Mouse (Mus musculus): Measurements from ENCODE around the gene Nek6.

The Nek6 gene

GRCm38 (mm10) chr2:38535521-38536220, 24.2 kb downstream of the Nek6 start:
- Histone ChIP-seq H3K4me1 (replicated peaks; ENCODE audit: low read depth, low read length) (peaks cover 75% of the 10 kb centered on the region), H3K4me3 (replicated peaks; ENCODE audit: low read length) (peak overlapping the region; percentile 18), H3K36me3 (ENCODE audit: insufficient read depth, low read length) (peaks cover 3% of the 10 kb centered on the region; the same call in 1 of the 2 replicates), H3K27me3 (ENCODE audit: insufficient read depth, low read length) (no peaks in the 10 kb centered on the region), H3K9me3 (ENCODE audit: low read length) (no peaks in the 10 kb centered on the region)
- TF ChIP-seq CTCF (conservative IDR thresholded peaks at IDR 0.05; ENCODE audit: low read length) (no peak), NANOG (IDR thresholded peaks at IDR 0.05; ENCODE audit: borderline replicate concordance, low read length) (no peak), POU5F1 (IDR thresholded peaks at IDR 0.05; ENCODE audit: borderline replicate concordance, low read length) (no peak)

GRCm38 (mm10) chr2:38536331-38536731, 24.9 kb downstream of the Nek6 start:
- Histone ChIP-seq H3K4me3 (replicated peaks; ENCODE audit: low read length) (peak overlapping the region; percentile 18; the same call in 1 of the 2 replicates), H3K27me3 (ENCODE audit: insufficient read depth, low read length) (no peaks in the 10 kb centered on the region), H3K9me3 (ENCODE audit: low read length) (no peaks in the 10 kb centered on the region), H3K4me1 (replicated peaks; ENCODE audit: low read depth, low read length) (peaks cover 77% of the 10 kb centered on the region), H3K36me3 (ENCODE audit: insufficient read depth, low read length) (peaks cover 3% of the 10 kb centered on the region; the same call in 1 of the 2 replicates)
- TF ChIP-seq CTCF (conservative IDR thresholded peaks at IDR 0.05; ENCODE audit: low read length) (no peak), NANOG (IDR thresholded peaks at IDR 0.05; ENCODE audit: borderline replicate concordance, low read length) (no peak), POU5F1 (IDR thresholded peaks at IDR 0.05; ENCODE audit: borderline replicate concordance, low read length) (no peak)

GRCm38 (mm10) chr2:38539677-38540076, 28.2 kb downstream of the Nek6 start:
- Histone ChIP-seq H3K27me3 (ENCODE audit: insufficient read depth, low read length) (no peaks in the 10 kb centered on the region), H3K9me3 (ENCODE audit: low read length) (no peaks in the 10 kb centered on the region), H3K4me1 (replicated peaks; ENCODE audit: low read depth, low read length) (peaks cover 92% of the 10 kb centered on the region), H3K36me3 (ENCODE audit: insufficient read depth, low read length) (peaks cover 3% of the 10 kb centered on the region; the same call in 1 of the 2 replicates), H3K4me3 (replicated peaks; ENCODE audit: low read length) (no peak overlapping the region)
- TF ChIP-seq CTCF (conservative IDR thresholded peaks at IDR 0.05; ENCODE audit: low read length), result no peak
- no peak for TF ChIP-seq NANOG (IDR thresholded peaks at IDR 0.05; ENCODE audit: borderline replicate concordance, low read length)
- no peak for TF ChIP-seq POU5F1 (IDR thresholded peaks at IDR 0.05; ENCODE audit: borderline replicate concordance, low read length)

- no peak for TF ChIP-seq NANOG (IDR thresholded peaks at IDR 0.05; ENCODE audit: borderline replicate concordance, low read length)
- TF ChIP-seq CTCF (conservative IDR thresholded peaks at IDR 0.05; ENCODE audit: low read length), result no peak
- no peak for TF ChIP-seq POU5F1 (IDR thresholded peaks at IDR 0.05; ENCODE audit: borderline replicate concordance, low read length)
- H3K4me1 ChIP-seq (replicated peaks; ENCODE audit: low read depth, low read length), result peaks cover 92% of the 10 kb centered on the region
- no peaks in the 10 kb centered on the region for H3K9me3 ChIP-seq (ENCODE audit: low read length)
- peaks cover 7% of the 10 kb centered on the region; the same call in 1 of the 2 replicates for H3K36me3 ChIP-seq (ENCODE audit: insufficient read depth, low read length)
- no peaks in the 10 kb centered on the region for H3K27me3 ChIP-seq (ENCODE audit: insufficient read depth, low read length)
- H3K4me3 ChIP-seq (replicated peaks; ENCODE audit: low read length), result no peak overlapping the region
Observed at GRCm38 (mm10) chr2:38540666-38541065, 29.2 kb downstream of the Nek6 start.

GRCm38 (mm10) chr2:38541101-38541500, 29.7 kb downstream of the Nek6 start:
- H3K4me3 ChIP-seq (replicated peaks; ENCODE audit: low read length), result no peak overlapping the region

GRCm38 (mm10) chr2:38541570-38541969, 30.1 kb downstream of the Nek6 start:
- no peak for TF ChIP-seq POU5F1 (IDR thresholded peaks at IDR 0.05; ENCODE audit: borderline replicate concordance, low read length)
- H3K9me3 ChIP-seq (ENCODE audit: low read length), result no peaks in the 10 kb centered on the region
- H3K4me1 ChIP-seq (replicated peaks; ENCODE audit: low read depth, low read length), result peaks cover 92% of the 10 kb centered on the region
- H3K4me3 ChIP-seq (replicated peaks; ENCODE audit: low read length), result no peak overlapping the region
- no peaks in the 10 kb centered on the region for H3K27me3 ChIP-seq (ENCODE audit: insufficient read depth, low read length)
- peaks cover 7% of the 10 kb centered on the region; the same call in 1 of the 2 replicates for H3K36me3 ChIP-seq (ENCODE audit: insufficient read depth, low read length)

More at GRCm38 (mm10) chr2:38541101-38541500, 29.7 kb downstream of the Nek6 start:
- Histone ChIP-seq H3K4me1 (replicated peaks; ENCODE audit: low read depth, low read length) (peaks cover 92% of the 10 kb centered on the region), H3K27me3 (ENCODE audit: insufficient read depth, low read length) (no peaks in the 10 kb centered on the region), H3K9me3 (ENCODE audit: low read length) (no peaks in the 10 kb centered on the region), H3K36me3 (ENCODE audit: insufficient read depth, low read length) (peaks cover 7% of the 10 kb centered on the region; the same call in 1 of the 2 replicates)
- TF ChIP-seq CTCF (conservative IDR thresholded peaks at IDR 0.05; ENCODE audit: low read length), result no peak
- no peak for TF ChIP-seq POU5F1 (IDR thresholded peaks at IDR 0.05; ENCODE audit: borderline replicate concordance, low read length)
- no peak for TF ChIP-seq NANOG (IDR thresholded peaks at IDR 0.05; ENCODE audit: borderline replicate concordance, low read length)

GRCm38 (mm10) chr2:38542366-38542765, 30.9 kb downstream of the Nek6 start:
- Histone ChIP-seq H3K4me1 (replicated peaks; ENCODE audit: low read depth, low read length) (peaks cover 92% of the 10 kb centered on the region), H3K9me3 (ENCODE audit: low read length) (no peaks in the 10 kb centered on the region), H3K4me3 (replicated peaks; ENCODE audit: low read length) (no peak overlapping the region), H3K27me3 (ENCODE audit: insufficient read depth, low read length) (no peaks in the 10 kb centered on the region), H3K36me3 (ENCODE audit: insufficient read depth, low read length) (peaks cover 7% of the 10 kb centered on the region; the same call in 1 of the 2 replicates)
- TF ChIP-seq CTCF (conservative IDR thresholded peaks at IDR 0.05; ENCODE audit: low read length) (no peak), POU5F1 (IDR thresholded peaks at IDR 0.05; ENCODE audit: borderline replicate concordance, low read length) (no peak), NANOG (IDR thresholded peaks at IDR 0.05; ENCODE audit: borderline replicate concordance, low read length) (peak; percentile 81)

GRCm38 (mm10) chr2:38543158-38543557, 31.7 kb downstream of the Nek6 start:
- TF ChIP-seq CTCF (conservative IDR thresholded peaks at IDR 0.05; ENCODE audit: low read length) (no peak), NANOG (IDR thresholded peaks at IDR 0.05; ENCODE audit: borderline replicate concordance, low read length) (no peak), POU5F1 (IDR thresholded peaks at IDR 0.05; ENCODE audit: borderline replicate concordance, low read length) (no peak)
- H3K27me3 ChIP-seq (ENCODE audit: insufficient read depth, low read length), result no peaks in the 10 kb centered on the region
- H3K36me3 ChIP-seq (ENCODE audit: insufficient read depth, low read length), result peaks cover 7% of the 10 kb centered on the region; the same call in 1 of the 2 replicates
- H3K4me1 ChIP-seq (replicated peaks; ENCODE audit: low read depth, low read length), result peaks cover 92% of the 10 kb centered on the region
- H3K9me3 ChIP-seq (ENCODE audit: low read length), result no peaks in the 10 kb centered on the region
- H3K4me3 ChIP-seq (replicated peaks; ENCODE audit: low read length), result no peak overlapping the region
